Mouse (Mus musculus): ENCODE results near the gene Cped1.
A peak's percentile ranks its signal among the peaks of the same experiment; 100 is the strongest.
"Not testable (repeated sequence)": the region's sequence is repeated elsewhere in the genome, so short reads cannot be mapped to it uniquely, and the experiment has no call there.

Gene Cped1

GRCm38 (mm10) chr6:22246696-22247095 is 261.0 kb downstream of the Cped1 start:
- DNase-seq = no peak

GRCm38 (mm10) chr6:22258784-22259183 is 273.1 kb downstream of the Cped1 start:
- no peak for DNase-seq

- DNase-seq = no peak
These were observed 276.8 kb downstream of the Cped1 start for GRCm38 (mm10) chr6:22262519-22262918.

GRCm38 (mm10) chr6:22264094-22264493 is 278.4 kb downstream of the Cped1 start:
- DNase-seq = not testable (repeated sequence)

GRCm38 (mm10) chr6:22266018-22266417 is 280.3 kb downstream of the Cped1 start:
- DNase-seq = no peak

GRCm38 (mm10) chr6:22267807-22268667 is 282.3 kb downstream of the Cped1 start:
- DNase-seq = no peak

GRCm38 (mm10) chr6:22268677-22269076 is 283.0 kb downstream of the Cped1 start:
- no peak for DNase-seq

GRCm38 (mm10) chr6:22269840-22270521 is 284.3 kb downstream of the Cped1 start:
- no peak for DNase-seq

GRCm38 (mm10) chr6:22277941-22278340 is 292.2 kb downstream of the Cped1 start:
- no peak for DNase-seq

GRCm38 (mm10) chr6:22280217-22280861 is 294.6 kb downstream of the Cped1 start:
- no peak for DNase-seq

GRCm38 (mm10) chr6:22282405-22282804 is 296.7 kb downstream of the Cped1 start:
- DNase-seq = no peak

- no peak for DNase-seq
These were observed 302.5 kb downstream of the Cped1 start, which contains the start of gene Wnt16 for GRCm38 (mm10) chr6:22288004-22288736. Wnt16 (plus strand) TSS chr6:22288227.

GRCm38 (mm10) chr6:22288737-22289460 is 303.2 kb downstream of the Cped1 start:
- peak; percentile 14 for DNase-seq

GRCm38 (mm10) chr6:22289461-22290021 is 303.8 kb downstream of the Cped1 start:
- no peak for DNase-seq

- no peak for DNase-seq
These were observed 305.1 kb downstream of the Cped1 start for GRCm38 (mm10) chr6:22290790-22291189.

- DNase-seq = no peak
These were observed 306.3 kb downstream of the Cped1 start for GRCm38 (mm10) chr6:22292056-22292455.

- no peak for DNase-seq
These were observed 308.2 kb downstream of the Cped1 start for GRCm38 (mm10) chr6:22293922-22294321.

- no peak for DNase-seq
These were observed 311.3 kb downstream of the Cped1 start for GRCm38 (mm10) chr6:22297028-22297427.

GRCm38 (mm10) chr6:22298059-22298458 is 312.3 kb downstream of the Cped1 start:
- no peak for DNase-seq
